Mouse (Mus musculus): ENCODE measurements at regions not wholly inside any gene's neighbourhood (a gene's known extent, or its start where the extent isn't known, plus 50 kb on each side); places are given as distances from the start of the nearest gene placed in this dataset.

DNA sequence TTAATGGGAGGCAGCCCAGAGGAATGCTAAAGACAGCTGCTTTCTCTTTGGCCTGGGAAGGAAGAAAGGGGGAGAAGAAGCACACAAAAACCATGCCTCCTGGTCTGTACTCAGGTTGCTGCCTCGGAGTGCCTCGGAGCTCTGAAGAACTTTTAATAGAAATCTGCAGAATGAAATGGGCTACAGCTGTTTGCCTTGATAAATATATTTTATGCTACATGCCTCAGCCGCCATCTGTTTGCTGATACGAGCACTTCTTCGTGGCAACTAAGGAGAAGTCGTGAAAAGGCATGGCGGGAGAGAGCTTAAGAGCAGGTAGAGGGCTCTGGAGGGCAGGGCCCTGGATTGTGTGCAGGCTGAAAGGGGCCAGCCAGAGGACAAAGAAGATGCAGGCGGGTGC is 69.5 kb upstream of the Kirrel3 start:
- no peak for DNase-seq (ENCODE audit: low spot score in 2 of 2)
- intact Hi-C loops (cut with DNase I): loop anchor here (5.0 kb wide), 1 partner anchor 71 kb away; the partner anchor contains the start of gene Kirrel3

- DNase-seq (ENCODE audit: low spot score in 2 of 2): no peak
- intact Hi-C loops (cut with DNase I): loop anchor here (5.0 kb wide), 1 partner anchor 69 kb away; the partner anchor contains the start of gene Kirrel3
Measured at GRCm38 (mm10) chr9:34418100-34418499, 67.6 kb upstream of the Kirrel3 start.

GRCm38 (mm10) chr9:34421956-34422355 is 63.7 kb upstream of the Kirrel3 start:
- DNase-seq (ENCODE audit: low spot score in 2 of 2): no peak
- intact Hi-C loops (cut with DNase I): no loop called here

DNA sequence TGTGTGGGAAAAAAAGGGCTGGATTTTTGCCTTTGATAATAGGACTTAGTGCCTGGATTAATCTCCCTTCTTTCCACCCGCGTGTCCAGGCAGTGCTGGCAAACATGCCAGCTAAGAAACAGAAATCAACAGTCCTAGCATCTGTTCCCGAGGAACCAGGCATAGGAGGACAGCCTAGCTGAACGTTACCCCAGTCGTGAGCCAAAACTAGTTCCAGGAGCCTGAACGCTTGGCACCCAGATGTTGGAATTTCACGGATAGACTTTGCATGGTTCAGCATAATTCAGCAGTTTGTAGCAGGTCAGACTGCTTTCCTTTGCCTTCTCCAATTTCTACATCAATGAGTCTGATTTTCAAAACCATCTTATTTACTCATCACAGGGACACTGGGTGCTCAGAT is 62.6 kb upstream of the Kirrel3 start:
- DNase-seq (ENCODE audit: low spot score in 2 of 2): no peak
- intact Hi-C loops (cut with DNase I): no loop called here

DNA sequence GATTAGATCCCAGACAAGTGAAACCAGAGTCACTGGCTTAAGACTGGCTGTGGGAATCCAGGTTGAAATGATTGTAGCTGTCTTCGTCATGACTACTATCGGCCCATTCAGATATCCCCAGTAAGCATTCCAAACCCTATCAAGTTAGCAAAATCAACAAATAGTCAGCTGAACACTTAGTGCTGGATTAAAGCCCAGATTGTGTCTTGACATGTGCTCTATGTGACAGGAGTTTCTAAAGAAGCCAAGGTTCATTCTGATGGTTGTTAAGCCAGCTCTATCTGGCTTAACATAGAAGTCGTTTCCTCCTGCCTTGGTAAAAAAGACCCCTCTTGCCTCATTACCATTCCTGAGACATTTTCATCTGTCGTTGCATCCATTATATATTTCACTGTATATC is 59.1 kb upstream of the Kirrel3 start:
- no peak for DNase-seq (ENCODE audit: low spot score in 2 of 2)

DNA sequence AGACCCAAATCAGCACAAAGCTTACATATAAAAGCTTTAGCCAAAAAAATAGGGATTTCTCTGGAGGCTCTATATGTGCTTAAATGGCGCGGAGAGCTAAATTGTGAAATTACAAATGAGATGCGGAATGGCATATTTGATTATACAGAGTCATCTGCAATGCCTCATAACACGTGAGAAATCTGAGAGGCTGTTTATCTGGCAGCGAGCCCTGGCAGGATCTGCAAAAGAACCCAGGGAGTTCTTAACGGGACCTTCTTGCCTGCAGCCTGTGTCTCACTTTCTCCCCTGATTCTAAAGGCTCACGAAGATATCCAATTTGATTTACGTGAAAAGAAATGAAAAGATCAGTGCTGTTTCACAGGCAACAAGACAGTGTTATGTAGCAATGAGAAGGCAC is 58.0 kb upstream of the Kirrel3 start:
- no peak for DNase-seq (ENCODE audit: low spot score in 2 of 2)
- intact Hi-C loops (cut with DNase I): no loop called here

More for the DNA sequence above, 59.1 kb upstream of the Kirrel3 start:
- intact Hi-C loops (cut with DNase I): no loop called here
